Mouse (Mus musculus): Measurements from ENCODE around the gene Efcab14. TPM values are rescaled to one million over a fixed set of nuclear protein-coding genes. Genes with fewer than 3 reads are reported as not detected.

The Efcab14 gene
- polyA plus RNA-seq, 1 experiment from 2014 or later: 30.4 TPM

DNA sequence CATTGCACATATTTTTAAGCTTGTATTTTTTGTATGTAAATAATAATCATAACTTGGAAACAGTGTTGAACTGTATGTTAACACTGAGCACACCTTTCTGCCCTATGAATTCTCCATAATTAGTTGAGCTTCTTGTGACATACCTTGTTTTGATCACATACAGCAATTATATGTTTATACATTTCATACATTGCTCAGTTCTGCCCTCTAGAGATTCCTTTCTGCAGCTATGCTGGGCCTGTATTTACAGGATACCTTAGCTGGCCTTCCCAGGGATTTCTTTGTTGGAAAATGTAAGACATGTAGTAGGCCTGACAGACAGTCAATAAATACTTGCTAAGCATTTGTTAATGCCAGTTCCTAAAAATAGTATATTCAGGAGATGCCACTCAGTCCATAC lies 5.1 kb downstream of the Efcab14 start:
- Histone ChIP-seq H3K4me3 (replicated peaks) (no peak overlapping the region), H3K9me3 (no peaks in the 10 kb centered on the region), H3K27me3 (replicated peaks) (no peaks in the 10 kb centered on the region), H3K9ac (no peak overlapping the region), H3K27ac (no peak overlapping the region), H3K36me3 (peaks cover 13% of the 10 kb centered on the region; the same call in 1 of the 2 replicates), H3K4me2 (no peak overlapping the region), H3K4me1 (peaks cover 14% of the 10 kb centered on the region)
- ATAC-seq (ENCODE audit: insufficient read depth, low FRiP score, low read depth): no peak

DNA sequence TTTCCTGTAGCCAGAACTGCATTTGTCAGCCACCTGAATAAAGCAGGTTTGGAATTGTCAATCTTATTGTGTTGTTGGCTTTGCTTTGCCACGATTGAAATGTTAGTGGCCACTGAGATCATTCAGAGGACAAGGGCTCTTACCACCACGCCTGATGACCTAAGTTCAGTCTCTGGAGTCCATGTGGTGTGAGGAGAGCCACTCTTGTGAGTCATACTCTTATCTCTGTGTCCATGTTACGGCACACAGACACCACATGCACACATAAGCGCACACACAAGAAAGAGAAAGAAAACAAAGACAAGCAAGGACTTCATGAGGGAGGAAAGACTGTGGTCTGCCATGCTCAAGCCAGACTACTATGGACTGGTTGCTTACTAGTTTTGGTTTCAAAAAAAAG lies 5.6 kb downstream of the Efcab14 start:
- Histone ChIP-seq H3K27me3 (replicated peaks) (no peaks in the 10 kb centered on the region), H3K4me2 (no peak overlapping the region), H3K9ac (no peak overlapping the region), H3K4me1 (peaks cover 14% of the 10 kb centered on the region), H3K36me3 (peaks cover 13% of the 10 kb centered on the region; the same call in 1 of the 2 replicates), H3K9me3 (no peaks in the 10 kb centered on the region), H3K4me3 (replicated peaks) (no peak overlapping the region), H3K27ac (no peak overlapping the region)
- no peak for ATAC-seq (ENCODE audit: insufficient read depth, low FRiP score, low read depth)
- WGBS: 79% methylated on average over 4 of the region's 4 CpGs

DNA sequence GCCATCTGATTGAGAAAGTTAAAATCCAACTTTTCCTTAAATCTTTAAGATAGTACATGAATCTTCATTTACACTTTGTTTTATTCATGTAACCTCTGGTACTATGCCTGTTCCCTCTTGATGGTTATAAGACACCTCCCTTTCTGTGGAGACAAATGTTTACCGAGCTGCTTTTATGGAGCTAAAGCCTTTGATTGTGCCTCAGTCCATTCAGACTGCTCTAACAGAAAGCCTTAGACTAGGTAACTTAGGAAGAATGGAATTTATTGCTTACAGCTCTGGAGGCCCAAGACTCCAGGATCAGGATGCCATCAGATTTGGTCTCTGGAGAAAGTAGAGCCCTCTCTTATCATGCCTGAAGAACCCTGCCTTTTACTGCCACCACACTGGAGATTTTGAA lies 10.6 kb downstream of the Efcab14 start:
- H3K36me3 ChIP-seq: peaks cover 14% of the 10 kb centered on the region; the same call in 1 of the 2 replicates
- ATAC-seq (ENCODE audit: insufficient read depth, low FRiP score, low read depth): no peak
- no peaks in the 10 kb centered on the region for H3K4me1 ChIP-seq
- no peak overlapping the region for H3K4me3 ChIP-seq (replicated peaks)
- 45% methylated on average over 1 of the region's 1 CpGs for WGBS
- no peak overlapping the region for H3K4me2 ChIP-seq
- H3K27ac ChIP-seq: no peak overlapping the region
- H3K27me3 ChIP-seq (replicated peaks): no peaks in the 10 kb centered on the region
- H3K9me3 ChIP-seq: no peaks in the 10 kb centered on the region
- H3K9ac ChIP-seq: no peak overlapping the region

DNA sequence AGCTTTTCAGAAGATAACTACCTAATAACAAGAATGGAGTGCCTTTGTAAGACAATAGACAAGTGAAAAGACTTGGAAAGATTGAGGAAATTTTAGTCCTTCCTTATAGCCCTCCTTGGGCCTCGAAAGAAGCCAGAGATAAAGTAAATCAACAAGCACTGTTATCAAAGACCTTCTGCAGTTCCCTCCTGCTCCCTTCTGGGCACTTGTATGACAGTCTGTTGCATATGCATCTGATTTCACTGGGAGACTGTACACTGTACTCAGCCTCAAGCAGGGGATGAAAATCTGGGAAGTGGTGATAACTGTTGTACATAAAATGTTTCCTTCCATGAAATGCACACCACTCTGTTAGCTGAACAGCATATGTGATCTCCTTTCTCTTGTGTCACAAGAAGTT lies 11.8 kb downstream of the Efcab14 start:
- Histone ChIP-seq H3K9ac (no peak overlapping the region), H3K9me3 (no peaks in the 10 kb centered on the region), H3K27ac (no peak overlapping the region), H3K4me3 (replicated peaks) (no peak overlapping the region), H3K4me2 (no peak overlapping the region), H3K27me3 (replicated peaks) (no peaks in the 10 kb centered on the region), H3K4me1 (no peaks in the 10 kb centered on the region), H3K36me3 (peaks cover 7% of the 10 kb centered on the region; the same call in 1 of the 2 replicates)
- no peak for ATAC-seq (ENCODE audit: insufficient read depth, low FRiP score, low read depth)
- WGBS: 62% methylated on average over 1 of the region's 1 CpGs

DNA sequence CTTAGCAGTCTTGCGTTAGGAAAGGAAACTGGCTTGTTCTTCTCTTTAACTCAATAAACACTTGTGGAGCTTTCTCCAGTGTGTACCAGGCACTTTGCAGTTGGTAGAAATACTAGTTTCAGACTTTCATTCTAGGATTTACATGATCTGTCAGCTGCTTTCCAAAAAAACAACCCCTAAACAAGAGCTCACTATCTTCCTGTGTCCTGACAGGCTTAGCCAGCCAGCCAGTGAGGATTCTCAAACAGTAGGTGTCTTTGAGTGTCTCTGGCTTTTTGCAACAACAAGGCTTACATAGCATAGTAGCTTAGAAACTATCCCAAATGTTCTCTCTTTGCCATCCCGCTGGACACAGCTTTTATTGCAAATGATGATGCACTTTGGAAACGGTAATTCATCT lies 16.6 kb downstream of the Efcab14 start:
- Histone ChIP-seq H3K9me3 (no peaks in the 10 kb centered on the region), H3K36me3 (peaks cover 8% of the 10 kb centered on the region; the same call in 1 of the 2 replicates)
- 88% methylated on average over 3 of the region's 3 CpGs for WGBS

DNA sequence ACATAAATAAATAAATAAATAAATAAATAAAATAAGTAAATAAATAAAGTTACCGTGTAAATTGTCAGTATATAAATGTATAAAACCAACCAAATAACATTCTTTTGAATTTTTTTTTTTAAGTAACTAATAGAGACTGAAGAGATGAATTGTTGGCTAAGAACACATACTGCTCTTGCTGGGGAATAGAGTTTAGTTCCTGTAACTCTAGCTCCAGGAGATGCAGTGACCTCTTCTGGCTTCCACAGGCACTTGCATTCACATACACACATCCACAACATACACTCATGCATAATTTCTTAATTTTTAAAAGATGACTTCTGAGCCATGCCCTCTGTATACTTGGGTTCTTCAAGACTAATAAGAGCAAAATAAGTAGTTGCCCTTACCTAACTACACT lies 17.3 kb downstream of the Efcab14 start:
- Histone ChIP-seq H3K36me3 (peaks cover 12% of the 10 kb centered on the region), H3K27me3 (replicated peaks) (no peaks in the 10 kb centered on the region), H3K4me2 (no peak overlapping the region), H3K4me3 (replicated peaks) (no peak overlapping the region), H3K4me1 (no peaks in the 10 kb centered on the region), H3K27ac (no peak overlapping the region), H3K9ac (no peak overlapping the region), H3K9me3 (no peaks in the 10 kb centered on the region)
- WGBS: 94% methylated on average over 1 of the region's 1 CpGs
- ATAC-seq (ENCODE audit: insufficient read depth, low FRiP score, low read depth): no peak

More for the DNA sequence above, 16.6 kb downstream of the Efcab14 start:
- Histone ChIP-seq H3K9ac (no peak overlapping the region), H3K4me1 (no peaks in the 10 kb centered on the region), H3K27me3 (replicated peaks) (no peaks in the 10 kb centered on the region), H3K27ac (no peak overlapping the region), H3K4me3 (replicated peaks) (no peak overlapping the region), H3K4me2 (no peak overlapping the region)
- no peak for ATAC-seq (ENCODE audit: insufficient read depth, low FRiP score, low read depth)

DNA sequence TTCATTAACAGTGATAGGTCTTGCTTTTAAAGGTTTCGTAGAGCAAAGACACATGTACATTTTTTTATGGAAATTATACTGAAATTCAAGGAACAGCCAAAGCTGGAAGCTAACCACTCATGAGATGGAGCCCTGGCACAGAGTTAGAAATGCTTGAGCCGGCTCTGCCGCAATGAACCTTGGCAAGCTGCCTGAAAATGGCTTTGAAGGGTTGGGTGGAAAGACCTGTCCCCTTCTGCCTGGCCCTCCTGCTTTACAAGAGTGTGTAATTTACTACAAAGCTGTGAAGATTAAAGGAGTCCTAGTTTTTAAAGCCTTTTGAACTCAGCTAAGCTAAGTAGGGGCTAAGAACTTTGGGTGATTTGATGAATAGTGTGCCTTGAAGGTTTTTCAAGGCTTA lies 23.7 kb downstream of the Efcab14 start:
- Histone ChIP-seq H3K4me3 (replicated peaks) (no peak overlapping the region), H3K27me3 (replicated peaks) (no peaks in the 10 kb centered on the region), H3K9me3 (no peaks in the 10 kb centered on the region), H3K27ac (no peak overlapping the region), H3K4me2 (no peak overlapping the region), H3K4me1 (no peaks in the 10 kb centered on the region), H3K9ac (no peak overlapping the region), H3K36me3 (peaks cover 12% of the 10 kb centered on the region)
- ATAC-seq (ENCODE audit: insufficient read depth, low FRiP score, low read depth): no peak
- WGBS: 58% methylated on average over 3 of the region's 3 CpGs

DNA sequence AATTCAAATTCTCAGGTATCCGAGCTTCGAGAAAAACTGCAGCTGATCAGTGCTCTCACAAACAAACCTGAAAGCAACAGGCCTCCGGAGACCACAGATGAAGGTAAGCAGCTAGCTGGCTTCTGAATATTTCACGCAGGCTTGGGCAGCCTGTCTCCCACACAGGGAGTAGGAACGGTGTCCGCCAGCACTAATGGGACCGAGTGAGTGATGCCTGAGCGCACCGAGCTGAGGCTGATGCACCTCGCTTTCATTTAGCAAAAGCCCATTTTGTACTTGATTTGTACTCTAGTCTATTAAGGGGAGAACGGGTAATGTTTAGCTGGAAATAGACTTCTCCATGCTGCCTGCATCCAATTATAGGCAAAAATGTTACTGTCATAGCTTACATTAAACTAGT lies 27.0 kb downstream of the Efcab14 start:
- ATAC-seq (ENCODE audit: insufficient read depth, low FRiP score, low read depth): no peak

DNA sequence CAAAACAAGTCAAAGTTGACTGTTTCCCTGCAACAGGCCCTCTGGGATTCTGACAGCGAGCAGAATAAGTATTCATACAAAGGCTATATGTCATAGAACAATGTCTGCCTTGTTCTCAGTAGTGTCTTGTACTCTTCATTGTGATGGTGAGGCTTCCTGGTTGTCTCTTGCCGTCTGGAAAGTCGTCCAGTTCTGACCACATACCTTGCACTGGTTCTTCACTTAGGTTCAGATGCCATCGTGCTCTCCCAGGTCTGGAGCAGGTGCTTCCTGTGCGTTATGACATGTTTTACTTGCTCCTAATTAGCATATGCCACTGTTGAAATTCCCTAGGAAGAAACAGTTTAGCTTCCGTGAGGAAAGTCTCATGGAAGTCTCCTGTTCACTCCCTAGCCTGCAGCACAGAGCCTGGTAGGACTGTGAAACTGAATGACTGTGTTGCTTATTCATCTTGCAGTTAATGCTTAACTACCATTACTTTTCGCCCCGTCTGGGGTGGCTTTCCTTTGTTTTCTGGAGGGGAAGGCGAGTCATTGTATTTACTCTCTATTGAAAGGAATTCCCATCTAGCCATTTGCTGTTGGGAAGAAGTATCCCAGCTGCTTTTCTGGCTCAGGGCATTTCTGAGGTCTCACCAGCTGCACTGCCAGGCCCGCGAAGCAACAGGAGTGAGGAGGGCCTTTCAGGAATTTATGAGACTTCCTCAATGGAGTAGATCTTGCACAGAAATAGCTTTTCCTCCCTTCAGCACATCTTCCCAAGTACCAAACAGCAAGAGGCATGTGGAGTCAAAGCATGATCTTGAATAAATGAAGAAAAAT lies 30.3 kb downstream of the Efcab14 start:
- WGBS: 57% methylated on average over 11 of the region's 11 CpGs
- Histone ChIP-seq H3K4me3 (replicated peaks) (no peak overlapping the region), H3K36me3 (peaks cover 13% of the 10 kb centered on the region; the same call in 1 of the 2 replicates), H3K4me2 (no peak overlapping the region; the same call in 1 of the 2 replicates), H3K4me1 (no peaks in the 10 kb centered on the region), H3K27ac (peak overlapping the region; percentile 83), H3K9me3 (no peaks in the 10 kb centered on the region), H3K27me3 (replicated peaks) (no peaks in the 10 kb centered on the region), H3K9ac (no peak overlapping the region)
- peak; percentile 83 for ATAC-seq (ENCODE audit: insufficient read depth, low FRiP score, low read depth)

More for the DNA sequence above, 27.0 kb downstream of the Efcab14 start:
- H3K9me3 ChIP-seq: no peaks in the 10 kb centered on the region
- peaks cover 8% of the 10 kb centered on the region; the same call in 1 of the 2 replicates for H3K36me3 ChIP-seq
- no peak overlapping the region for H3K4me2 ChIP-seq
- no peak overlapping the region for H3K9ac ChIP-seq
- WGBS: 92% methylated on average over 11 of the region's 11 CpGs
- H3K4me3 ChIP-seq (replicated peaks): no peak overlapping the region
- no peaks in the 10 kb centered on the region for H3K4me1 ChIP-seq
- no peak overlapping the region for H3K27ac ChIP-seq
- no peaks in the 10 kb centered on the region for H3K27me3 ChIP-seq (replicated peaks)

DNA sequence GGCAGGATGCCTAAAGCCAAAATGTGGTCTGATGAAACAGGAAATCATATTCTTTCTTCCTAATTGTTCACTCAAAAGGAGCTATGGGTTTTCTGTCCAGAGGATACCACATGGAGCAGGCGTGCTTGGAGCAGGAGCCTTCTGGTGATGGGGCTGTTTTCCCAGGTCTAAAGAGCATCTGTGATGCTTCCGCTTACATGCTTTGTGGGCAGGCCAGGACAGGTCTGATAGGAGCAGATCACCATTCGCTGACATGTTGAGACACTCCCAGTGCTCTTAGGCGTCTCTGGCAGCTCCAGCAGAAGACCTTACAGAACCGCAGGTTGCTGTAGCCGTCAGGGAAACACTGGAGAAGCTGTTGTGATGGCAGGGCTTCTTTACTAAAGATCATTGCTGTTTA lies 37.5 kb downstream of the Efcab14 start:
- Histone ChIP-seq H3K27me3 (replicated peaks) (no peaks in the 10 kb centered on the region), H3K27ac (no peak overlapping the region), H3K4me3 (replicated peaks) (no peak overlapping the region), H3K4me1 (no peaks in the 10 kb centered on the region), H3K9me3 (no peaks in the 10 kb centered on the region), H3K4me2 (no peak overlapping the region), H3K36me3 (peaks cover 19% of the 10 kb centered on the region), H3K9ac (no peak overlapping the region)
- WGBS: 73% methylated on average over 6 of the region's 6 CpGs
- ATAC-seq (ENCODE audit: insufficient read depth, low FRiP score, low read depth): no peak

DNA sequence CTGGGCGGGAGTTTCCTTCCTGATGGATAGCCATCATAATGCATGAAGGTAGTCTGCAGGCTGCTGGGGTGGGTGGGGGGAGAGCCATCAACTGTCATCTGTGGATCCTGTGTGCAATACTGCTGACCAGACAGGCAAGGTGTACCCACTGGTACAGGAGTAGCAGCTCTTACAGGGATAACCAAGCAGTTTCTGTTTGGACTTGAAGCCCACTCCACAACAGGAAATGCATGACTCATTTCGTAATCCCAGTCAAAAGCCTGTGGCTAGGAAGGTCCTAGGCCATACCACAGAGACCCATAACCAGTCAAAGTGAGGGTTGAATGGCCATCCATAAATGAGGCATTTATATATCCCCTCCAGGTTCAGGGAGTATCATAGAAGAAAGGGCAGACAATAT lies 40.1 kb downstream of the Efcab14 start:
- H3K36me3 ChIP-seq: peaks cover 14% of the 10 kb centered on the region
- no peak for ATAC-seq (ENCODE audit: insufficient read depth, low FRiP score, low read depth)
- no peak overlapping the region for H3K27ac ChIP-seq
- no peaks in the 10 kb centered on the region for H3K27me3 ChIP-seq (replicated peaks)
- H3K4me3 ChIP-seq (replicated peaks): no peak overlapping the region
- no peak overlapping the region for H3K9ac ChIP-seq
- no peaks in the 10 kb centered on the region for H3K9me3 ChIP-seq
- H3K4me2 ChIP-seq: no peak overlapping the region
- no peaks in the 10 kb centered on the region for H3K4me1 ChIP-seq
- 89% methylated on average over 2 of the region's 2 CpGs for WGBS

DNA sequence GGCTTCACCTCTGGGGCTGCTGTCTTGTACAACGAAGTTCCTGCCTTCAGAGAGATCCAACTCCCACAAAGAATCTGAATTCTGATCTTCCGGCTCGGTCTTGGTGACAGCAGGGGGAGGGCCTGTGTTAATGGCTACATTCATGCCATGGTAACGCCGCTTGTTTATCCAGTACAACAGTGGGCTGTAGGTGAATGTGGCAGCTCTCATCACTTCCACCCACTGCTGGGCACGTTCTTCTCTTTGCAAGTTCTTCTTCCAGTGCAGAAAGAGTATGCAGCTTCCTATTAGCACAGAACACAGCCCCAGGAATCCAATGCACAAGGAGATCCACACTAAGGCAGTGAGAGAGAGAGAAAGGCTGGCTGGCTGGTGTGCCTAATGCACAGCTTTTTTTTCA lies 42.7 kb downstream of the Efcab14 start:
- Histone ChIP-seq H3K36me3 (peaks cover 9% of the 10 kb centered on the region), H3K27me3 (replicated peaks) (no peaks in the 10 kb centered on the region), H3K4me1 (0 out of 2 replicates have a peak, but pooled peaks cover 3% of the 10 kb centered on the region), H3K9me3 (no peaks in the 10 kb centered on the region), H3K4me3 (replicated peaks) (no peak overlapping the region), H3K4me2 (no peak overlapping the region), H3K9ac (no peak overlapping the region), H3K27ac (no peak overlapping the region)
- WGBS: 43% methylated on average over 6 of the region's 6 CpGs
- ATAC-seq (ENCODE audit: insufficient read depth, low FRiP score, low read depth): no peak

All from stomach, embryonic 15.5 days (tissue).